Mouse (Mus musculus): ENCODE data around the gene Olfr934. TPM values are rescaled to one million over a fixed set of nuclear protein-coding genes. Genes with fewer than 3 reads are reported as not detected.

The Olfr934 gene
- not detected in 2 replicates for polyA plus RNA-seq (2015; fragmentation: Nextera tagmentation; extraction: Ambion mirVana)

DNA sequence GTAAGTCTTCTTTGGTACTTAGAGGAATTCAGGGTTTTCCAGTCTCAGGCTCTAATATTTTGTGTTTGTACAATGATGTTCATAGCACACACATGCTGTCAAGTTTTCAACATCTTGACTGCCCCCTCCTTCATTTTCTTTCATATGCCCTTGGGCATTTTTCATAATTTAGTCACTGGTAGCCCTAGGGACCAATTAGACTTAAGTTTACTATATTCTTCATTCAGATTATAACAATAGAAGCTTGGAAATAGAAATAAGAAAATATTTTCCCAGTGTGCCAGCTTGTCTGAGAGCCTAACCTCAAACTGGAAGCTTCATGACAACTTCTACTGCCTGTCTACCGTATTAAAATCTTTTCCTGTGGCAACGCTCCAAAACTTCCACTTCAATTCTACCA is at the start of gene Olfr934:
Gene Olfr934, minus strand, starts transcription at position 101 of the 400 bp plus-strand sequence.

DNA sequence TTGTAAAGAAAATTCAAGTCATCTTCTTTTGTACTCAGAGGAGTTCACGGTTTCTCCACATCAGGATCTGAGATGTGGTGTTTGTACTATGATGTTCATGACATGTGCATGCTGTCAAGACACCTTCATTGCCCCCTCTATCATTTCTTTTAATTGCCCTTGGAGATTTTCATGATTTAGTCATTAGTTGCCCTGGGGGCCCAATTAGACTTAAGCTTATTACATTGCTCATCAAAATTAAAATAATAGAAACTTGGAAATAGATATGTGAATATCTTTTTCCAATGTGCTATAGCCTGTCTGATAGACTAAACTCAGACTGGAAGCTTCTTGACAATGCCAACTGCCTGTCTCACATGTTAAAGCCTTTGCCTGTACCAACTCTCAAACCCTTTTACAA is 35.2 kb upstream of the Olfr934 start, which contains the start of gene Olfr146:
Gene Olfr146, minus strand, starts transcription at position 101 of the 400 bp plus-strand sequence.

DNA sequence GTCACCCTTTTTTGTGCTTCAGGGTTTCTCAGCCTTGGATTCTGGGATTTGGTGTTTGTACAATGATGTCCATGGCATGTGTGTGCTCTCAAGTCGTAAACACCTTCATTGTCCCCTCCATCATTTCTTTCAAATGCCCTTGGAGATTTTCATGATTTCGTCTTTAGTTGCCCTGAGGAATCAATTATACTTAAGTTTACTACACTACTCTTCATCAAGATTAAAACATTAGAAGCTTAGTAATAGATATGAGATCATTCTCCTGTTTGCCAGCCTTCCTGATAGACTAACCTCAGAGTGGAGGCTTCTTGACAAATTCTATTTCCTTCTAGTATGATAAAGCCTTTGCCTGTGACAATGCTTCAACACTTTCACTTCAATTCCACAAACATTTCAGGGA is 11.5 kb upstream of the Olfr934 start, which contains the start of gene Olfr935:
Gene Olfr935, minus strand, starts transcription at position 101 of the 400 bp plus-strand sequence.

DNA sequence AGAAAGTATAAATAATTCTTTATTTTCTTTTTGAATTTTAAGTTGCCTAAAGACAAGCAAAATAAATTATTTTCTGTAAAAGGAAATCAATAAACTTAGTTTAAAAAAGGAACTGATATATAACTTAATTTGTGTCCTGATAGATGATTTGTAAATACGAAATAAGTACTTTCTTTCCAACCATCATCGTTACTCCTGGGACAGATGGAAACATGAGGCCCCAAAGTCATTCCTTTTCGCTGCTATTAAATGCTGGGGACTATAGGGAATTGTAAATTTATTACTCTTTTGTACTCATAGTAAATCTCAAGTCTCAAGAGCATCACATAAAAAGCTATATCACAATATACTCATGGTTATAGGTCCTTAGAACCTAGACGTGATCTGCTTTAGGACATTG is 16.1 kb downstream of the Olfr934 start, which contains the start of gene Olfr933:
Gene Olfr933, plus strand, starts transcription at position 301 of the 400 bp plus-strand sequence.

Other genes with a start within 250 kb of the Olfr934 start
- 0.14 and 0.17 TPM in 2 replicates for gene Olfr920, start 236.0 kb downstream of the Olfr934 start, polyA plus RNA-seq (2015; fragmentation: Nextera tagmentation; extraction: Ambion mirVana)
- gene Olfr921, start 215.2 kb downstream of the Olfr934 start, polyA plus RNA-seq (2015; fragmentation: Nextera tagmentation; extraction: Ambion mirVana), result not detected in 2 replicates
- not detected in 2 replicates for gene Olfr922, start 173.7 kb downstream of the Olfr934 start, polyA plus RNA-seq (2015; fragmentation: Nextera tagmentation; extraction: Ambion mirVana)
- gene Olfr923, start 161.8 kb downstream of the Olfr934 start, polyA plus RNA-seq (2015; fragmentation: Nextera tagmentation; extraction: Ambion mirVana), result not detected in 2 replicates
- not detected in 2 replicates for gene Olfr924, start 143.9 kb downstream of the Olfr934 start, polyA plus RNA-seq (2015; fragmentation: Nextera tagmentation; extraction: Ambion mirVana)
- not detected in 2 replicates for gene Olfr26, start 133.3 kb downstream of the Olfr934 start, polyA plus RNA-seq (2015; fragmentation: Nextera tagmentation; extraction: Ambion mirVana)
- gene Olfr926, start 111.2 kb downstream of the Olfr934 start, polyA plus RNA-seq (2015; fragmentation: Nextera tagmentation; extraction: Ambion mirVana), result not detected in 2 replicates
- not detected in 2 replicates for gene Olfr930, start 58.5 kb downstream of the Olfr934 start, polyA plus RNA-seq (2015; fragmentation: Nextera tagmentation; extraction: Ambion mirVana)
- gene Olfr933, start 16.0 kb downstream of the Olfr934 start, polyA plus RNA-seq (2015; fragmentation: Nextera tagmentation; extraction: Ambion mirVana), result not detected in 2 replicates
- gene Olfr935, start 11.4 kb upstream of the Olfr934 start, polyA plus RNA-seq (2015; fragmentation: Nextera tagmentation; extraction: Ambion mirVana), result not detected in 2 replicates
- not detected in 2 replicates for gene Olfr146, start 35.1 kb upstream of the Olfr934 start, polyA plus RNA-seq (2015; fragmentation: Nextera tagmentation; extraction: Ambion mirVana)
- gene Olfr937, start 76.6 kb upstream of the Olfr934 start, polyA plus RNA-seq (2015; fragmentation: Nextera tagmentation; extraction: Ambion mirVana), result not detected in 2 replicates
- gene Olfr938, start 90.6 kb upstream of the Olfr934 start, polyA plus RNA-seq (2015; fragmentation: Nextera tagmentation; extraction: Ambion mirVana), result not detected in 2 replicates
- not detected in 2 replicates for gene Olfr27, start 139.8 kb upstream of the Olfr934 start, polyA plus RNA-seq (2015; fragmentation: Nextera tagmentation; extraction: Ambion mirVana)
- not detected in 2 replicates for gene Olfr943, start 178.0 kb upstream of the Olfr934 start, polyA plus RNA-seq (2015; fragmentation: Nextera tagmentation; extraction: Ambion mirVana)
- not detected in 2 replicates for gene Olfr944, start 213.6 kb upstream of the Olfr934 start, polyA plus RNA-seq (2015; fragmentation: Nextera tagmentation; extraction: Ambion mirVana)

Data from skeletal muscle tissue, postnatal 0 days (tissue).